7 mouse cellular contexts compared by ENCODE assay signal in the genomic region with DNA sequence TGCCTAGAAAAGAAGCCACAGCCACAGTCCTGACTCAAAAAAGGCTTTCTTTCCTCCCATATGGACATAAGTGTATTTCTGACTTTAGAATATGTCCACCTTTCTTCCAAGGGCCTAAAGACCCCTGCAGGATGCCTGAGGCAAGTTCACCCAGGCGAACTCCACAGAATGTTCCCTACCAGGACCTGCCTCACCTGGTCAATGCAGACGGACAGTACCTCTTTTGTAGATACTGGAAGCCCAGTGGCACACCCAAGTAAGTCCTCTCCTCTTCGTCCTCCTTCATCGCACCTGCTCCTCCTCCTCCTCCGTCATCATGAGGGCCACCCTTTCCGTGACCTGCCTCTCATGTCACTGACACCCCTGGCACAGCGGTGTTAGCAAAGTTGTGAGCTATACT. TPM values are rescaled to one million over a fixed set of nuclear protein-coding genes. Genes with fewer than 3 reads are reported as not detected.
DNase-seq lines count a peak whose midpoint lies in the region; ATAC-seq and TF ChIP-seq lines count a peak whose summit lies in the region.

No protein-coding gene starts in this region.

- H3K9me3 ChIP-seq in kidney, embryonic 15.5 days (replicated peaks) = no peaks in the 10 kb centered on the region
- H3K9me3 ChIP-seq in neural tube, embryonic 14.5 days (ENCODE audit: control insufficient read depth, low read length) = no peaks in the 10 kb centered on the region

- TF ChIP-seq CTCF in lung, adult 2 months (IDR thresholded peaks at IDR 0.05; ENCODE audit: insufficient read depth, low read length) = peak; percentile 22; the same call in 1 of the 2 replicates

- no peak for DNase-seq in lung, adult 2 months
- DNase-seq in lung, postnatal 36 days = no peak
- DNase-seq in embryo, embryonic 10.5 days (ENCODE audit: low spot score) = peak; percentile 46
- no peak for DNase-seq in urinary bladder, postnatal 10 days (ENCODE audit: low spot score)
- no peak for DNase-seq in layer of hippocampus, adult 9-11 months

- peaks cover 14% of the 10 kb centered on the region for H3K27me3 ChIP-seq in kidney, embryonic 15.5 days
- H3K27me3 ChIP-seq in neural tube, embryonic 14.5 days (ENCODE audit: control insufficient read depth, insufficient read depth, low read length) = 0 out of 2 replicates have a peak, but pooled peaks cover 3% of the 10 kb centered on the region

- H3K27ac ChIP-seq in kidney, embryonic 15.5 days = peak overlapping the region; percentile 90
- no peak overlapping the region for H3K27ac ChIP-seq in neural tube, embryonic 14.5 days (ENCODE audit: low read depth, low read length)

- TF ChIP-seq POLR2A in lung, adult 2 months (IDR thresholded peaks at IDR 0.05; ENCODE audit: borderline replicate concordance, extremely low read depth, low read depth, low read length) = no peak

- no peak overlapping the region for H3K4me3 ChIP-seq in lung, adult 2 months (replicated peaks; ENCODE audit: extremely low read depth, low read depth, low read length)
- H3K4me3 ChIP-seq in kidney, embryonic 15.5 days (replicated peaks) = peak overlapping the region; percentile 72
- peak overlapping the region; percentile 68; the same call in 1 of the 2 replicates for H3K4me3 ChIP-seq in neural tube, embryonic 14.5 days (ENCODE audit: low read depth, low read length)

- WGBS in lung, adult 2 months = 56% methylated on average over 7 of the region's 7 CpGs
- 45% methylated on average over 7 of the region's 7 CpGs for WGBS in kidney, embryonic 15.5 days
- WGBS in neural tube, embryonic 14.5 days = 69% methylated on average over 7 of the region's 7 CpGs

- H3K4me2 ChIP-seq in kidney, embryonic 15.5 days = peak overlapping the region; percentile 99
- H3K4me2 ChIP-seq in neural tube, embryonic 14.5 days (ENCODE audit: low read depth, low read length) = peak overlapping the region; percentile 89

- no peaks in the 10 kb centered on the region; the same call in 1 of the 2 replicates for H3K4me1 ChIP-seq in lung, adult 2 months (ENCODE audit: control insufficient read depth, insufficient read depth, low read length)
- H3K4me1 ChIP-seq in kidney, embryonic 15.5 days = peaks cover 42% of the 10 kb centered on the region
- no peaks in the 10 kb centered on the region for H3K4me1 ChIP-seq in neural tube, embryonic 14.5 days (ENCODE audit: control insufficient read depth, insufficient read depth, low read length)

- H3K36me3 ChIP-seq in kidney, embryonic 15.5 days = no peaks in the 10 kb centered on the region
- H3K36me3 ChIP-seq in neural tube, embryonic 14.5 days (ENCODE audit: control insufficient read depth, insufficient read depth, low read length) = no peaks in the 10 kb centered on the region

- no peak overlapping the region for H3K9ac ChIP-seq in kidney, embryonic 15.5 days
- no peak overlapping the region for H3K9ac ChIP-seq in neural tube, embryonic 14.5 days (replicated peaks; ENCODE audit: low read depth, low read length)

- no peak for ATAC-seq in kidney, embryonic 15.5 days (replicated peaks; ENCODE audit: low FRiP score)
- ATAC-seq in neural tube, embryonic 14.5 days (ENCODE audit: low read depth) = no peak

RNA-seq across cellular contexts. Expression of a gene that starts 1.4 kb away (rescaled TPM):
- polyA plus RNA-seq in lung, adult 2 months (2012; rRNA removed) = 110 and 128 TPM in 2 replicates
- polyA plus RNA-seq in kidney, embryonic 15.5 days (2015; fragmentation: Nextera tagmentation; extraction: Ambion mirVana) = 38.6 and 39.0 TPM in 2 replicates
- polyA plus RNA-seq in neural tube, embryonic 14.5 days (2014; fragmentation: Nextera tagmentation; extraction: Ambion mirVana) = 56.7 and 73.4 TPM in 2 replicates
